Mouse (Mus musculus) retina, postnatal 1 day (tissue): ENCODE results near the gene Ppl.

Experiments used
- DNase-seq: peaks from one replicate; pipeline ENCODE4 v3.0.0-alpha.2; 2012

Ppl gene

DNA sequence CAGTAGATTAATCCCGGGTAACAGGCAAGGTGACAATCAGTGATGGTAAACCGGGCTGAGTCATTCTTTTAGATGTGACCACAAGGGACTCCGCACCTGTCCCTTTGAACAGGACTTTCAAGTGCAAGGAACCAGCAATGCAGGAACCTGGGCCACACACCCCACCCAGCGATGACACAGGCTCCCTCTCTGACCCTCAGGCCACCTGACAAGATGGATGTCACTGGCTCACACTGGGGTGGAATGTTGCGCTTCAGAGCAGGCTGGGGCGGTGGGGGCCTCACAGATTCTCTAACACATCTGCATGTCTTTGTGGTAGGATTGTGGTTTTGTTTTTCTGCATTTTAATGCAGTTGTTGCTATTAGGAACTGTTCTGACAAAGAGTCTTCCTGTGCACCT, 8.7 kb downstream of the Ppl start:
- no peak for DNase-seq

DNA sequence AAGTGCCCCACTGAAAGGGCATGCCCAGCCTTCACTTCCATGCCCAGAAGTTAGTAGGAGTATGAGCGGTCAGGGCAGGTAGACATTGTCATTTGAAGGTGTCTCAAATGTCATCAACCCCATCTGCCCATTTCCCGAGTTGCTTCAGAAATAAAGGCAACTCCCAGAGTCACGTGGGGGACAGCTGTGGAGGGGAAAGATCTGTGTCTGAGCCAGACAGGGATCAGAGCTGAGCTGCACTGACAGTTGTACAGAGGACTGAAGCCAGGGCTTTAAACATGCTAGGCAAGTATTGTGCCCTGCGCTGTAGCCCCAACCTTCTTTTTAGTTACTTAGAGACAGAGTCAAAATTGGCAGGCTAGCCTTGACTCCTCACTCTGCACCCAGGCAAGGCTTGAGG, 12.4 kb downstream of the Ppl start:
- no peak for DNase-seq

DNA sequence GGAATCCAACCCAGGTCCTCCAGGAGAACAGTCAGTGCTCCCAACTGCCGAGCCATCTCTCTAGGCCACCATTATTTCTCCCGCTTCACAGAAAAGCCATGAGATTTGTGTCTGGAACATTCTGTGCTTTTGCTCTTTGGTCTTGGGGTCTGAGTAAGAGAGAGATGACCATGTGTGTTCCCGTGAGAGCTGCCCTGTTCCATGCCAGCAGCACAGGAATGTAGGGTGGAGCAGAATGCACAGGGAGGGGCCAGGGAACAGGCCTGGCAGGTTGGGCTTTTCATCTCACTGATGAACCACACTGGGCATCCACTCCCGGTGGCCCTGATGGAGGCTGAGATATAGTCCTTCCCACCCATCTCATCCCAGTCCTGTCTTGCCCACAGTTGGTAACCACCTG, 12.8 kb downstream of the Ppl start:
- DNase-seq = no peak

DNA sequence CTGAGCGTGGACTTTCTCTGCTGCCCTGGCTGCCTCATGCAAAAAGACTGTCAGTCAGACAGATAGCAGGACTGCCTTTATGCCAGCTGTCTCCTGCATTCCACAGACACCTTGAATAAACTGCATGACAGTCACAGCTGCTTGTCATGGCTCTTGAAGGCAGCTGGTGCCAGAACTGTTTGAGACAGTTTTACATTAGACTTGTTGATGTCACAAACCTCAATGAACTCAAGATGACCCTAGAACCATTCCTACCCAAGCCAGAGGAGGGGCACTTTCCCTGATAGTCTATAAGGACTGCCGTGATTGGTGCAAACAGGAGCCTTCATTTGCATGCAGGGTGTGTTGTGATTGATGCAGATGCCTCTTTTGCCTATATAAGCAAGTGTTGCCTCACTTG, 18.6 kb downstream of the Ppl start:
- DNase-seq = no peak

DNA sequence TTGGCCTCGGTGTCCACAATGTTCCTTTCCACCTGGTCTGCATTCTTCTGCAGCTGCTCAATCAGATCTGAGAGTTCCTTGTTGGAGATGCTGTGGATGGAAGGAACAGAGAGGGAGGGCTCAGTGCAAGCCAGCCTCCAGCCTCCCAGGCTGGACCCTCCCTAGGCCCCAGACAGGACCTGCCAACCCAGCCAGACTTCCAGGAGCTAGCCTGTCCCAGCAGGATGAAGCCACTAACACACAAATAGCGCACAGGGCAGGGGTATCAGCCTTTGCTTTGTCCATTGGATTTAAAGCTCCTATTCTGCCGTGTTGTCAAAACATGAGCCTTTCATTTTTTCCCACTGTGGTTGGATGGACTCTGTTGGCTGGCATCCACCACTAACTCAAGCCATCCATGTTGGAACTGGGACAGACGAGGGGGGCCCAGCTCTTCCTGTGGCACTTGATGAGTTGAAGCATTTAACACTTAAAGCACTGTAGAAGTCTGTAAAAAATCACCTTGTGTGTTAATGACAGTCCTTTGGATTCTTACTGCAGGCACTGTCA, 19.1 kb downstream of the Ppl start:
- DNase-seq = no peak

DNA sequence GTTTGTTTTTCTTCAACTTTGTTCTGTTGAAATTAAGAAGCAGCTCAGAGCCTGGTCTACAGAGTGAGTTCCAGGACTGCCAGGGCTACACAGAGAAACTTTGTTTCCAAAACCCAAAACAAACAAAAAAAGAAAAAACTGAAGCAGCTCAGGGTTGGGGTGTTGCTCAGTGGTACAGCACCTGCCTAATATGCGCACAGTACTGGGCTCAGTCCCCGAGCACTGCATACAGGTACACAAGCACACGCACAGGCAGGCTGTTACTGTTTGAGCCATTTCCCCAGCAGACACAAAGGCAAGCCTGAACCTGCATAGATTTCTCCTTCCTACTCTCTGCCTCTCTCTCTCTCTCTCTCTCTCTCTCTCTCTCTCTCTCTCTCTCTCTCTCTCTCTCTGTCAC, 21.2 kb downstream of the Ppl start:
- no peak for DNase-seq

DNA sequence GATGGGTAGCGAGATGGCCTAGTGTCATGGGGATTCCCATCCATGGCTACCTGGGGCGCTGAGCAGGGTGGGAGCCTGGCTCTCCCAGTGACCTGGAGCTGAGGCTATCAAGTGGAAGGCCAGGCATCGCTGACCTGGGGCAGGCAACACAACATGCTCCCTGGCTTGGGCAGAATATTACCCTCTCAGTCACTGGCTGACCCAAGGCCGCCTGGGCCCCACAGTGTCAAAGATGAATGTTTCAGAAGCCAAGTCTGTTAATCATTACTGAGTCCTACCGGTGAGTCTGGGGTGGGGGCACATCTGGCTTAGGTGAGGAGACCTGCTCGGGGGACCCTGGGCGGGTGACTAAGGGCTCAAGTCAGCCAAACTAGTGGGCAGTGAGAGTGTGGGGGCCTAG, 22.3 kb downstream of the Ppl start:
- DNase-seq = no peak

DNA sequence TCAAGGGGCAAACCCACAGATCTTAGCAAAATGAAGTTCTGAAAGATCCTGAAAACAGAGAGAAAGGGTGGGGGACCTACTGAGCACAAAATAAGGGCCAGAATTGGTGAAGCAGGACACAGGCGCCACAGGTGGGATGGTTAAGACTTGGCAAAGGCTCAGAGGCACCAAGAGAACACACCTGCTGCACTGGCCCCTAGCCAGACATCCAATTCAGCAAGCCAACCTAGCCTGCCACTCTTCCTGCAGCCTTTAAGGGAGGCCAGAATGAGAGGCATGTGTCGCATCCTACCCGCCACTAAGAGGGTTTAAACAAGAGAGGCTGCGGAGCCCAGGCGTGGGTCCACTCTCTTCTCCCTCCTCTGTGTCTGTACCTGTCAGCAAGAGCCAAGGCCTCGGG, 31.2 kb downstream of the Ppl start:
- DNase-seq = no peak

DNA sequence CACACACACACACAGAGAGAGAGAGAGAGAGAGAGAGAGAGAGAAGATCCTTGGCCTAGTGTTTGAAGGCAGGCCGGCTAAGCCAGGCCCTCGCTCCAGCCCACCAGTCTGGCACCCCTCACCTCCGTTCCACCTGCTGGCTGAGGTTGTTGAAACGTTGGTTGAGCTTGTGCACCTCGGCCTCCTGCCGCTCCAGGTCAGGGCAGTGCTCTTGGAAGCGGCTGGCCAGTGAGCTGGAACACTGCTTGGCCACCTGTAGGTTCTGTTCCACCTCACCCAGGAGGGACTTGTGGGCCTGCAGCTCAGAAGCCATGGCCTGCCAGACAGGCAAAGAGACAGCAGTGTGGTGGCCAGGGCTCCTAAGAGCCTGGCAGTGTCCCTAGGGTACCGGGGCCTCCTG, 35.7 kb downstream of the Ppl start:
- DNase-seq = no peak

DNA sequence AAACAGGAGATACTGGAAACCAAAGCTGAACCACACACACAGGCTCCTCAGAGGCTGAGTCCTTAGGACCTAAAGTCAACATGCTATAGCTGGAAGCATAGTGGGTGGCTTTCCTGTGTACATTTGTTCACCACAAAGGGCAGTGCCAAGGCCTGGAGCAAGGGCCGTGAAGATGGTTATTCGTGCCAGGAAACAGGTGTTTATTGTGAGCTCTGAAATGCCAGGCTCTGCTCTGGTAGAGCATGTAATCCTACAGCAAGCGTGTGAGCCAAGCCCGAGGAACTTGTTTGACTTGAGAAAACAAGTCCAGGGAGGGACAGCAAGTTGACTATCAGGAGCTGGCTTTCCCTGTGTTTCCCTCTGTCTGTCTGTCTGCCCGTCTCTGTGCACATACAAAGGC, 38.9 kb downstream of the Ppl start:
- no peak for DNase-seq

DNA sequence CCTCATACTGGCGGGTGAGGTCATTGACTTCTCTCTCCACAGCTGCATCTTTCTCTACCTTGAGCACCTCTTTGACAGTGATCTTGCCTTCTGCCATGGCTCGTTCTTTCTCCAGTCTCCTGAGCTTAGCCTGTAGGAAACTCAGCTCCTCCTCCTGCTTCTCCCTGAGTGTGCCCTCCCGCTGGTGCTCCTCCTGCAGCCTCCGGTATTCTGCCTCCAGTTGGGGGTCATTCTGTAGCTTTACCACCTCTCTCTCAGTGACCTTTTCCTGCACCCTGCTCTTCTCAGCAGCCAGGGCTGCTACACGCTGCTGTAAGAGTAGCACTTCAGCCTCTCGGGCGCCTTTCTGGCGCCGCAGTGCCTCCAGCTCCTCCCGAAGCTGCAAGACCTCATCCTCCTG, 43.2 kb downstream of the Ppl start:
- no peak for DNase-seq

DNA sequence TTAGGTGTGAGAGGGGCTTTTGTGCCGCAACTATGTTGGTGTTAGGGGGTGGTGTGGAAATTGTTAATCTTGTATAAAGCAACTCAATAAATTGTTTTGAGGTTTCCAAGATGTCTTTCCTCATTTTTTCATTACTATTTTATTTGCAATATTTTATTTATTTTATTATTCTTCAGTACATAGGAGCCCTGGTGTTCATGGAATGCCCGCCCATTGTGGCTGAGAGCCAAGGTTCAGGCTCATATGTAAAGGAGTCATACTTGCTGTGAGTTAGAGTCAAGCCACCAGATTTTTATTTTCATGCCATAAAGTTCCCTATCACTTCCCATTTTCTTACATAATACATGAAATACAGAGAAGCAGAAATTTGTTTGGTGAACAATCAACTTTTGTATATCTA, 46.0 kb downstream of the Ppl start:
- no peak for DNase-seq

DNA sequence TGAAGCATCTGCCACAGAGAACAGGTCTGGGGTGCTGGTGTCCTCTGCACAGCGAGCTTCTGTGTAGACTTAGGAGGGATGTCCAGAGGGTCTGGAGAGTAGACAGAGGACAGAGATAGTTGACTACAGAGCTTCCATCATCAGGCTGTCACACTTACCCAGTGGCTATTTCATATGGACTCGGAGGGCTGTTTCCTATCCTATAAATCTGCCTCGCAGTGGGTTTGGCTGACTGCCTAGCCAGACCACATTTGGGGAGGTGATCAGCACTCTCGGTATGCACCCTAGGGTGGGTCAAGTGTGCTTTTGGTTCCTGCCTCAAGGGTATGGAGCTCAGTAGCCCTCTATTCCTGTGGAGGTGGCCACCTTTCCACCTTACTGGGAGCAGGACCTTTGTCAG, 47.0 kb downstream of the Ppl start:
- DNase-seq = no peak

DNA sequence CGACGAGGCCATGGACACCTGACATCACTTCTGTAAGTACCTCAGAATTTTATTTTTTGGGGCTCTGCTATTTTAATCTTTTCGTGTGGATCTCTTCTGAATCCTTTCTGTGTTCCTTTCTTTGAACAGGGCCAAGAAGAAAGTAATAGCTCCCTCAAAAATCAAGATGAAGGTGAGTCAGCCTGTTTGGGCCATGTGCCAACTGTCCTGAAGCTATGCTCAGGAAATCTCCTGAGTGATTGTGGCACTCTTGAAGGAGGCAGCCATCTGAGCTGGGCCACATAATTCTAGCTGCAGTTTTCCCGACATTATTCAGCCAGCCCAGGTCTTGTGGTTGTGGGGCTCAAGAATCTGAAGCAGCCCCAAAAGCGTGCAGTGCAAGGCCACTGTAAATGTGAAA, 57.9 kb downstream of the Ppl start:
- DNase-seq = no peak

DNA sequence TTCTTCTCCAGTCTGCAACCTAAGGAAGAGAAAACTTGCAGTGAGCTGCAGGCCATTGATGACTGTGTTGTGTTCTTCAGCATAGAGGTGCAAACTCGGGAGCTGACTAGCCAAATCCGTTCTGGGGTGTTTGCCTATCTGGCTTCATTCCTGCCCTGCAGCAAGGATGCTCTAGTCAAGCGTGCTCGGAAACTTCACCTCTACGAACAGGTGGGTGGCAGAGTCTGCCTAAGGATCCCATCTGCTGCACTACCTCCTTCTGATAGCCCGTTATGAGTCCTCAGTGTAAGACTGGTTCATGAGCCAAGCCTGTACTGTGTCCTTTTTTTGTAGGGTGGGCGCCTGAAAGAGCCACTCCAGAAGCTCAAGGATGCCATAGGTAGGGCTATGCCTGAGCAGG, 60.2 kb downstream of the Ppl start:
- DNase-seq = no peak

DNA sequence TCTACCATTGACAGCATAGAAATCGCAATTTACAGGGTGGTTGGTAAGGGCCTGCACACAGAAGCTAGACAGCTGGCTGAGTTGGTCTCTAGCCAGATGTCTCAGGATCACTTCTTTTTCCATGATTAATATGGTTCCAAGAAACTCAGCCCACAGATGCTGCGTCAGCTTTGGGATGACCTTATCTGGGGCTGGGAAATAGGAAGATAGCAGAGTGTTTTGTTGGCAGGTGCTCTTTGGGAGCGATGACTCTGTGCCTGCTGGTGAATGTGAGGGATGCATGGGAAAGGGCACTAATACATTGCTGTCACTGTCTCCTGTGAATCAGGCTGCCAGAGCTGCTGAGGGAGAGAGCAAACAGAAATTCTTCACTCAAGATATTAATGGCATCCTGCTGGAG, 61.9 kb downstream of the Ppl start:
- no peak for DNase-seq

DNA sequence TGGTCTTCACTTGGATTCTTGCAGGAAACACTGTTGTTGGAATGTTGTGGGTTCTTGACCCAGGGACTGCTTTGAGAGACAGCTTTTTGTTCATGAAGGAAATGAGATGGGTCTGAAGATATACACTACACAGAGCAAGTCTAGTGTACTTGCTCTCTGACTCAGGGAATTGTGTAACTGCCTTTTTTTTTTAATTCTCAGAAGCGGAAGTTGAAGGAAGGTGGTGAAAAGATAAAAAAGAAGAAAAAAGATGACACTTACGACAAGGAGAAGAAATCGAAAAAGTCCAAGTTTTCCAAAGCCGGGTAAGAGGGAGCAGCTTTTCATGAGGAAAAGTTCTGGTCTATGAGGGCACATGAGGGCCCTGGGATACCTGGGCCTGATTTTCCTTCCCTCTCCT, 68.7 kb downstream of the Ppl start:
- no peak for DNase-seq

DNA sequence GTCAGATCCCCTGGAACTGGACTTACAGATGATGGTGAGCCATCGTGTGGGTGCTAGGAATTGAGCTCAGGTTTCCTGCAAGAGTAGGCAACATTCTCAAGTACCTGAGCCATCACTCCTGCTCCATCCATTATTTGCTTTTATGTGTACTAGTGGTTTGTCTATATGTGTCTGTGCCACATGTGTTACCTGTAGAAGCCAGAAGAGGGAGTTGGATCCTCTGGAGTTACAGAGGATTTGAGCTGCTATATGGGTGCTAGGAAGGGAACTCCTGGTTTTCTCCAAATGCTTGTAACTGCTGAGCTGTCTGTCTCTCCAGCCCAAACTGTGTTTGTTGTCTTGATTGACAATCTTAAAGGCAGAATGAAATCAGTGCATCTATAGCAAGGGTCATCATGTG, 74.1 kb downstream of the Ppl start:
- DNase-seq = peak; percentile 37

DNA sequence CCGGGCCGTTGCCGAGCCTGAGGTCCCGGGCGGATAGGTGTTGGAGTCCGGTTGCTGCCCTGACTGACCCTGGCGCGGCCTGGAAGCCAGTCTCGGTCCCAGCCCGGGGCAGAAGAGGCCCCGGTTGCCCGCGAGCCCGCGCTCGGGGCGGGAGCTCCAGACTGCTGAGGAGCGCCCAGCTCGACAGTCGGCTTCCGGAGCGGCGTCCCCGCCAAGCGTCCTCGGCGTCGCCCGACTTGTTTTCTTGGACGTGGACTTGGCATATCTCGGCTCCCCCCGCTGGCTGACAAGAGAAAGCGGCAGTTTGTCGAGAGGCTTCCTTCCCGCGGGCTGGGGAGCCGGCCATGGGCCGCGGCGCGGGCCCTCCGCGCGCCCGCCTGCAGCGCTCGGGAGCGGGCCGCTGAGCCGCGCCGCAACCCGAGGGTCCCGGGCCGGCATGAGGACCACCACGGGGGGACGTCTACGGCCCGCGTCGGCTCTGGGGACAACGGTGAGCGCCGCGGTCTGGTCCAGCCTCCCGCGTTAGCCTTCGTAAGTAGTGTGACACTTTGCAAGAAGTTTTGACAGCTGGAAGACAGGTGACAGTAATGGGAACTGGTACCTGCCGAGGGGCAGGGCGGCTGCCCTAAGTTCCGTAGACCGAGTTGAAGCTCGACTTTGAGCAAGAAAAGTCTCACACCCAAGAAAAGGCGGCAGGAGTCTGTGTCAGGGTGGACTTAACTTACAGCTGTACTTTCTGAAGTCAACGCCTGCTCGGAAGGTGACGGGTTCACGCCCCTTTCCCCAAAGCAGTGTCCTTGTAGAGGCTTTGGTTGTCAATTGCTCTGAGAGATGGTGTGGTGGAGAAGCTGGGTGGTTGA, 81.7 kb downstream of the Ppl start:
- peak; percentile 83 for DNase-seq

DNA sequence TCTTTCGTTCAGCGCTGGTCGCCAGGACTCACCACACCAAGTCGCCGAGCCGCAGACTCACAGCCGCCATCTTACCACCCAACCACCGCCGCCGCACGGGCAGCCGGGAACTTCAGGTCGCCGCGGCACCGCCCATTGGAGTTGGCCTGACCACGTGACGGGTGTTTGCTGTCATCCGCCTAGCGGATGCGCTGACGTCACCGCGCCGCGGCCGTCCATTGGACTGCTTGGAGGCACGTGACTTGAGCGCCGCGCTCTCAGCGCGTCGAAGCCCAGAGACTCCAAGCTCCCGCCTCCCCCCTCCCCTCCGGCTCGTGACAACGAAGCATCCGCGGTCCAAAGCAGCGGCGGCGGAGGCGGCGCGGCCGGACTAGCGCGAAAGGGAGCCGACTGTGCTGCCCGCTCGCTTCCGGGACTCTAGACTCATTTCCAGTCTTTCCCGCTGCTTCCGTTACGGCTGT, 82.4 kb downstream of the Ppl start, which contains the start of the genes Glyr1 and Ubn1:
Gene Glyr1, minus strand, starts transcription at position 90 of the 461 bp plus-strand sequence.
Gene Ubn1, plus strand, starts transcription at position 284 of the 461 bp plus-strand sequence.
- peak; percentile 100 for DNase-seq

DNA sequence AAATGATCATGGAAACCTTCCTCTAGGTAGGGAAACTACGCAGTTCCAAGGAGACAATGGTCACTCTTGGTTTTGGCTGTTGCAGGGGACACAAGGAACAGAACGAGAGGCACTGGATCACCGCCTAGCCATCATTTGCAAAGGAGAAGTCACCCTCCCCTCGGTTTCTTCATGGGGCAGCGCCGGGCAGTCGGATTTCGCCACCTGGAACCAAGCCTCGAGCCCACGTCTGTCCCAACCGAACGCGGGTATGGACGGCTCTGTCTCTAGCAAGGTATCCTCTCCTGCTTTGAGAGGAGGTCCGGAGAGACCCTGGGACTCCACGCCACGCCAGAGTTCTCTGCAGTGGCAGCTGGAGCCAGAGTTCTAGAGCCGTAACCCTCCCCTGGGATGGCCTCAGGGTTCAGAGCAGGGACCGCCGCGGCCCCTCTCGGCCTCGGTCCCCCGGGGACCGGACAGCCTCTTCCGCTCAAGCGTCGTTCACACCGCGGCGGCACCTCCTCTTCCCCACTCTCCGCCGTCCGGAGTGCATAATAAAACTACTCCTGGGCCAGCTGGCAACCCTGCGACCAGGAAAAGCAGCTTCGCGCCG, 82.9 kb downstream of the Ppl start:
- no peak for DNase-seq

DNA sequence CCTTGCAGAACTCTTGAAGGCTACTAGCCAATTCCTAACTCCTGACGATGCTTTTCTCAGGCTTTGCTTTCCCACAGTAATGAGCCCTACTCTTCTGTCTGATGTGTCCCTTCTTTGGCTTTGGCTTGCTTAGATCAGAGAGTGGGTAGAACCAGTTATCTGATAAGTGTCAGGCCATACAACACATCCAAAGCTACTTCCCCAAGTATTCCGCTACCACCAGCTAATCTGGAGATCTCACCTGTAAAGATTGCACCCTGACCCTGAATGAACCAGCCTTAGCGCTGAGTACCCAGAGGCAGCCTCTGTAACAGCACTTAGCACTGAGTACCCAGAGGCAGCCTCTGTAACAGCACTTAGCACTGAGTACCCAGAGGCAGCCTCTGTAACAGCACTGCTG, 86.9 kb downstream of the Ppl start:
- DNase-seq = no peak

DNA sequence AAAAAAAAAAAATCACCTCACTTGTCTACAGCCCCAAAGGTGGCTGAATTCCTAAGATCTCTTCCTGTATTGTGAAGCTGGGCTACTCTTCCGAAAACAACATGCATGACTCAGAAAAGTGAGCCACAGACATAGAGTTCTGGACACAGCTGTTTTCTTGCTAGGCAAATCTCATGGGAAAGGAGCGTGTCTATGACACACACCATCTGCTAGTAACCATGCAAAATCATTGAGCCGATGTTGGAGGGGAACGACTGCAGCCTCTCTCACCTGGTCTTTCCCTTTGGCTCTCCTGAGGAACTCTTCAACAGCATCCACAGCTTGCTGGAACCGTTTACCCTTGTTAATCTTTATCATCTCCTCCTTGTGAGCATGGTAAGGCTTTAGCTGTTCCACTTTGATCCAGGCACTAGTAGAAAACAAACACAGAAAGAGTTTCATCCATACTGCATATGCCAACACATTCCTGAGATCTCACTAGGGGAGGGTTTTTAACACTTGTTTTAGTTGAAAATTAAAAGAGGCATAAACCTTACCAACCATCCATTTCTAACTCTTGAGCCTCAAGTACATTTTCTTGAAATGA, 95.5 kb downstream of the Ppl start:
- DNase-seq = no peak
